8 mouse cellular contexts compared by ENCODE assay signal in genomic region chr2:93470849-93471576, GRCm38 (mm10). TPM values are rescaled to one million over a fixed set of nuclear protein-coding genes. Genes with fewer than 3 reads are reported as not detected.
DNase-seq lines count a peak whose midpoint lies in the region; ATAC-seq and TF ChIP-seq lines count a peak whose summit lies in the region.

No protein-coding gene starts in this region.

- no peaks in the 10 kb centered on the region for H3K9me3 ChIP-seq in erythroblast, embryonic 14.5 days (ENCODE audit: control insufficient read depth, low read length)
- H3K9me3 ChIP-seq in heart, embryonic 13.5 days = no peaks in the 10 kb centered on the region
- no peaks in the 10 kb centered on the region for H3K9me3 ChIP-seq in kidney, postnatal 0 days (replicated peaks; ENCODE audit: low read length)
- H3K9me3 ChIP-seq in stomach, embryonic 15.5 days = no peaks in the 10 kb centered on the region

- H3K27me3 ChIP-seq in C2C12 (ENCODE audit: control insufficient read depth, insufficient read depth, insufficient read length) (peaks cover 9% of the 10 kb centered on the region), myocyte (ENCODE audit: control insufficient read depth, insufficient read depth, insufficient read length) (no peaks in the 10 kb centered on the region)
- H3K27me3 ChIP-seq in erythroblast, embryonic 14.5 days (ENCODE audit: control insufficient read depth) = peaks cover 9% of the 10 kb centered on the region
- H3K27me3 ChIP-seq in heart, embryonic 13.5 days (replicated peaks) = peaks cover 24% of the 10 kb centered on the region
- no peaks in the 10 kb centered on the region for H3K27me3 ChIP-seq in kidney, postnatal 0 days (ENCODE audit: insufficient read depth, low read length)
- H3K27me3 ChIP-seq in liver, adult 2 months (ENCODE audit: control insufficient read depth, insufficient read depth, low read length) = no peaks in the 10 kb centered on the region
- no peaks in the 10 kb centered on the region for H3K27me3 ChIP-seq in stomach, embryonic 15.5 days (replicated peaks)

- ATAC-seq in heart, embryonic 13.5 days (ENCODE audit: extremely low read depth, insufficient number of reproducible peaks, low FRiP score, low TSS enrichment) = no peak
- ATAC-seq in kidney, postnatal 0 days (replicated peaks; ENCODE audit: low FRiP score, low read depth) = 0 out of 2 replicates have a peak, but pooled peaks have one; percentile 6
- peak; percentile 17; the same call in 1 of the 2 replicates for ATAC-seq in stomach, embryonic 15.5 days (ENCODE audit: insufficient read depth, low FRiP score, low read depth)

- H3K79me2 ChIP-seq in C2C12 (ENCODE audit: control insufficient read depth, insufficient read depth) = no peaks in the 10 kb centered on the region
- H3K79me2 ChIP-seq in liver, adult 2 months (ENCODE audit: control insufficient read depth, insufficient read depth, low read length) = no peaks in the 10 kb centered on the region
- no peaks in the 10 kb centered on the region for H3K79me2 ChIP-seq in myocyte (ENCODE audit: control insufficient read depth, insufficient read depth)

- H3K4me3 ChIP-seq in C2C12 (ENCODE audit: insufficient read depth, poor library complexity, severe bottlenecking) (peak overlapping the region; percentile 21), myocyte (peak overlapping the region; percentile 15)
- peak overlapping the region; percentile 67 for H3K4me3 ChIP-seq in erythroblast, embryonic 14.5 days (replicated peaks)
- H3K4me3 ChIP-seq in heart, embryonic 13.5 days = peak overlapping the region; percentile 54
- H3K4me3 ChIP-seq in kidney, postnatal 0 days (replicated peaks; ENCODE audit: low read depth, low read length) = no peak overlapping the region
- no peak overlapping the region for H3K4me3 ChIP-seq in liver, adult 2 months (ENCODE audit: insufficient read depth, low read depth, low read length)
- H3K4me3 ChIP-seq in stomach, embryonic 15.5 days (replicated peaks) = no peak overlapping the region

- no peaks in the 10 kb centered on the region for H3K36me3 ChIP-seq in C2C12 (ENCODE audit: control insufficient read depth, insufficient read depth)
- H3K36me3 ChIP-seq in erythroblast, embryonic 14.5 days (ENCODE audit: control insufficient read depth) = no peaks in the 10 kb centered on the region; the same call in 1 of the 2 replicates
- no peaks in the 10 kb centered on the region for H3K36me3 ChIP-seq in heart, embryonic 13.5 days
- no peaks in the 10 kb centered on the region for H3K36me3 ChIP-seq in kidney, postnatal 0 days (ENCODE audit: insufficient read depth, low read length)
- H3K36me3 ChIP-seq in liver, adult 2 months (ENCODE audit: control insufficient read depth, insufficient read depth, low read length) = no peaks in the 10 kb centered on the region
- H3K36me3 ChIP-seq in myocyte (ENCODE audit: control insufficient read depth, insufficient read depth) = no peaks in the 10 kb centered on the region
- no peaks in the 10 kb centered on the region for H3K36me3 ChIP-seq in stomach, embryonic 15.5 days

- 18% methylated on average over 3 of the region's 3 CpGs for WGBS in heart, embryonic 13.5 days
- WGBS in kidney, postnatal 0 days = 16% methylated on average over 3 of the region's 3 CpGs
- WGBS in liver, adult 2 months = 17% methylated on average over 3 of the region's 3 CpGs
- WGBS in stomach, embryonic 15.5 days = 17% methylated on average over 3 of the region's 3 CpGs

- TF ChIP-seq CTCF in C2C12 (IDR thresholded peaks at IDR 0.05; ENCODE audit: control insufficient read depth, insufficient read depth, insufficient read length) = peak; percentile 78
- TF ChIP-seq CTCF in brain, embryonic 14.5 days (IDR thresholded peaks at IDR 0.05; ENCODE audit: borderline replicate concordance, extremely low read depth, insufficient read depth, insufficient read length) = peak; percentile 78; the same call in 1 of the 2 replicates
- peak; percentile 98 for TF ChIP-seq CTCF in kidney, postnatal 0 days (IDR thresholded peaks at IDR 0.05; ENCODE audit: low read depth)
- peak; percentile 74 for TF ChIP-seq CTCF in liver, adult 2 months (IDR thresholded peaks at IDR 0.05; ENCODE audit: low read depth, low read length)

- DNase-seq in brain, embryonic 14.5 days (ENCODE audit: low read depth) = peak; percentile 86
- peak; percentile 93 for DNase-seq in kidney, postnatal 0 days (ENCODE audit: low spot score)
- DNase-seq in liver, adult 2 months (ENCODE audit: extremely low read depth, low read depth, low spot score) = peak; percentile 78

- H3K79me3 ChIP-seq in C2C12 (ENCODE audit: low read depth) = no peaks in the 10 kb centered on the region

- H3K4me2 ChIP-seq in heart, embryonic 13.5 days = peak overlapping the region; percentile 86
- no peak overlapping the region; the same call in 1 of the 2 replicates for H3K4me2 ChIP-seq in kidney, postnatal 0 days (ENCODE audit: low read length)
- peak overlapping the region; percentile 94 for H3K4me2 ChIP-seq in myocyte (ENCODE audit: low read depth)
- H3K4me2 ChIP-seq in stomach, embryonic 15.5 days = peak overlapping the region; percentile 77; the same call in 1 of the 2 replicates

- no peak for TF ChIP-seq POLR2A in brain, embryonic 14.5 days (IDR thresholded peaks at IDR 0.05; ENCODE audit: borderline replicate concordance, extremely low read depth, insufficient read depth, insufficient read length, poor library complexity, severe bottlenecking)
- TF ChIP-seq POLR2A in liver, adult 2 months (IDR thresholded peaks at IDR 0.05; ENCODE audit: extremely low read depth, insufficient read depth, low read length) = no peak
- TF ChIP-seq POLR2A in myocyte (IDR thresholded peaks at IDR 0.05; ENCODE audit: insufficient read length, low read depth) = no peak

- peaks cover 59% of the 10 kb centered on the region for H3K4me1 ChIP-seq in erythroblast, embryonic 14.5 days (ENCODE audit: control insufficient read depth)
- H3K4me1 ChIP-seq in heart, embryonic 13.5 days = peaks cover 18% of the 10 kb centered on the region
- no peaks in the 10 kb centered on the region; the same call in 1 of the 2 replicates for H3K4me1 ChIP-seq in kidney, postnatal 0 days (replicated peaks; ENCODE audit: insufficient read depth, low read length)
- H3K4me1 ChIP-seq in liver, adult 2 months (ENCODE audit: control insufficient read depth, insufficient read depth, low read length) = peaks cover 8% of the 10 kb centered on the region
- H3K4me1 ChIP-seq in stomach, embryonic 15.5 days = peaks cover 15% of the 10 kb centered on the region; the same call in 1 of the 2 replicates

- H3K9ac ChIP-seq in heart, embryonic 13.5 days = peak overlapping the region; percentile 80; the same call in 1 of the 2 replicates
- H3K9ac ChIP-seq in kidney, postnatal 0 days (ENCODE audit: low read depth, low read length) = no peak overlapping the region
- no peak overlapping the region for H3K9ac ChIP-seq in liver, adult 2 months (ENCODE audit: low read depth, low read length)
- H3K9ac ChIP-seq in stomach, embryonic 15.5 days = no peak overlapping the region

- H3ac ChIP-seq in C2C12 (ENCODE audit: control insufficient read depth, insufficient read length, low read depth) = no peak overlapping the region
- no peak overlapping the region for H3ac ChIP-seq in myocyte (ENCODE audit: control insufficient read depth, insufficient read length)

- H3K27ac ChIP-seq in heart, embryonic 13.5 days (replicated peaks) = no peak overlapping the region
- no peak overlapping the region for H3K27ac ChIP-seq in kidney, postnatal 0 days
- H3K27ac ChIP-seq in liver, adult 2 months (replicated peaks; ENCODE audit: insufficient read depth, low read depth, low read length) = no peak overlapping the region
- H3K27ac ChIP-seq in stomach, embryonic 15.5 days = no peak overlapping the region; the same call in 1 of the 2 replicates

TF ChIP-seq in C2C12, 6 proteins besides CTCF, POLR2A, EP300 and RAD21:
- TF ChIP-seq USF1 (IDR thresholded peaks at IDR 0.05; ENCODE audit: low read depth) (no peak), FOSL1 (IDR thresholded peaks at IDR 0.05; ENCODE audit: insufficient read depth, low read length, poor library complexity, severe bottlenecking) (no peak), CEBPB (IDR thresholded peaks at IDR 0.05; ENCODE audit: low read depth) (no peak), MYOD1 (IDR thresholded peaks at IDR 0.05; ENCODE audit: control insufficient read depth, insufficient read length, low read depth) (no peak), MAX (IDR thresholded peaks at IDR 0.05) (no peak), MYOG (IDR thresholded peaks at IDR 0.05; ENCODE audit: control insufficient read depth, extremely low read depth, insufficient read length) (no peak)
TF ChIP-seq in C2C12: peak in this region for 0.

TF ChIP-seq in myocyte, 11 proteins besides CTCF, POLR2A, EP300 and RAD21:
- TF ChIP-seq POLR2AphosphoS2 (IDR thresholded peaks at IDR 0.05; ENCODE audit: insufficient read length, low read depth) (no peak), MYOG (IDR thresholded peaks at IDR 0.05; ENCODE audit: control insufficient read depth in 1 of 3, insufficient read depth in 1 of 3, insufficient read length in 2 of 3, low read depth in 2 of 3) (peak in 2 of 3 experiments; percentile 23 to 53), TCF12 (IDR thresholded peaks at IDR 0.05; ENCODE audit: insufficient read depth, poor library complexity, severe bottlenecking) (no peak), SRF (IDR thresholded peaks at IDR 0.05; ENCODE audit: control insufficient read depth, insufficient read length, low read depth) (no peak), MYOD1 (IDR thresholded peaks at IDR 0.05; ENCODE audit: control insufficient read depth in 1 of 3, insufficient read length in 2 of 3, low read depth in 2 of 3) (peak in 2 of 3 experiments; percentile 47 to 57)

RNA-seq across cellular contexts. Expression of gene Cd82, which starts 8.1 kb away (rescaled TPM):
- polyA plus RNA-seq in C2C12 (2012; fragmentation: generic; extraction: Trizol) (118 TPM), myocyte (2012; fragmentation: generic; extraction: Trizol) (411 TPM)
- polyA plus RNA-seq in brain, embryonic 14.5 days (2012; rRNA removed) = 19.5 and 24.4 TPM in 2 replicates
- 37.0 and 42.7 TPM in 2 replicates for polyA plus RNA-seq in erythroblast, embryonic 14.5 days (2012)
- 24.6 and 27.2 TPM in 2 replicates for polyA plus RNA-seq in heart, embryonic 13.5 days (2015; fragmentation: Nextera tagmentation; extraction: Ambion mirVana)
- polyA plus RNA-seq in kidney, postnatal 0 days (2015; fragmentation: Nextera tagmentation; extraction: Ambion mirVana) = 85.1 and 89.4 TPM in 2 replicates
- 76.1 and 81.6 TPM in 2 replicates for total RNA-seq in liver, adult 2 months (2014; rRNA removed)
- polyA plus RNA-seq in liver, adult 2 months (2012; rRNA removed) = 140 and 148 TPM in 2 replicates
- polyA plus RNA-seq in stomach, embryonic 15.5 days (2015; fragmentation: Nextera tagmentation; extraction: Ambion mirVana) = 87.7 and 95.0 TPM in 2 replicates

Comparison
In these comparisons a context has a peak if more than half of its experiments do, and no peak if none do; other contexts are left out.
1. H3K4me3 ChIP-seq: peak in C2C12 (single experiment), erythroblast, embryonic 14.5 days (single experiment), heart, embryonic 13.5 days (single experiment) and myocyte (single experiment); none in kidney, postnatal 0 days (single experiment), liver, adult 2 months (single experiment) and stomach, embryonic 15.5 days (single experiment).
2. Peak in every context shown above with its lines, with median percentiles within 50 percentile points of each other: CTCF ChIP-seq and DNase-seq.